Mouse (Mus musculus) layer of hippocampus, postnatal 10 days (tissue): ENCODE measurements around the gene Mpp3. TPM values are rescaled to one million over a fixed set of nuclear protein-coding genes. Genes with fewer than 3 reads are reported as not detected.

Source experiments
- DNase-seq, 2 experiments: peaks; one replicate each; pipeline ENCODE4 v3.0.0; 2021; ENCODE audit warnings: low spot score in 2 of 2
- total RNA-seq, 2 experiments: library from RNA; stranded (reverse); gene quantifications; 2 replicates each; pipeline ENCODE4 v1.2.3; 2021

Gene Mpp3
- total RNA-seq, 2 experiments from 2014 or later = 70.1 to 79.5 TPM

GRCm38 (mm10) chr11:102040138-102040524 lies 11.9 kb upstream of the Mpp3 start:
- peak; percentile 83 to 85 for DNase-seq

- no peak for DNase-seq
Measured at GRCm38 (mm10) chr11:102039487-102040137, 11.4 kb upstream of the Mpp3 start.

- no peak for DNase-seq
Measured at GRCm38 (mm10) chr11:102037789-102038188, 9.5 kb upstream of the Mpp3 start.

GRCm38 (mm10) chr11:102036336-102036735 lies 8.1 kb upstream of the Mpp3 start:
- DNase-seq = no peak

- no peak for DNase-seq
Measured at GRCm38 (mm10) chr11:102035456-102035960, 7.2 kb upstream of the Mpp3 start.

GRCm38 (mm10) chr11:102034887-102035286 lies 6.6 kb upstream of the Mpp3 start:
- DNase-seq = peak; percentile 62 to 65

- no peak for DNase-seq
Measured at GRCm38 (mm10) chr11:102033055-102033591, 4.9 kb upstream of the Mpp3 start.

GRCm38 (mm10) chr11:102031149-102031548 lies 2.9 kb upstream of the Mpp3 start:
- no peak for DNase-seq

GRCm38 (mm10) chr11:102029966-102030365 lies 1.7 kb upstream of the Mpp3 start:
- no peak for DNase-seq

- no peak for DNase-seq
Measured at GRCm38 (mm10) chr11:102029304-102029703, 1.0 kb upstream of the Mpp3 start.

- no peak for DNase-seq
Measured at GRCm38 (mm10) chr11:102027361-102028017, 772 bp downstream of the Mpp3 start.

GRCm38 (mm10) chr11:102026694-102027360 lies 1.4 kb downstream of the Mpp3 start:
- DNase-seq = peak; percentile 78 to 81

- no peak for DNase-seq
Measured at GRCm38 (mm10) chr11:102025991-102026660, 2.1 kb downstream of the Mpp3 start.

GRCm38 (mm10) chr11:102025354-102025753 lies 2.9 kb downstream of the Mpp3 start:
- DNase-seq = no peak

- no peak for DNase-seq
Measured at GRCm38 (mm10) chr11:102024875-102025274, 3.4 kb downstream of the Mpp3 start.

- no peak for DNase-seq
Measured at GRCm38 (mm10) chr11:102024084-102024758, 4.0 kb downstream of the Mpp3 start.

- no peak for DNase-seq
Measured at GRCm38 (mm10) chr11:102023406-102023805, 4.9 kb downstream of the Mpp3 start.

- no peak for DNase-seq
Measured at GRCm38 (mm10) chr11:102021196-102021595, 7.1 kb downstream of the Mpp3 start.

- DNase-seq = no peak
Measured at GRCm38 (mm10) chr11:102019736-102020135, 8.5 kb downstream of the Mpp3 start.

GRCm38 (mm10) chr11:102016136-102016535 lies 12.1 kb downstream of the Mpp3 start:
- no peak for DNase-seq

- no peak for DNase-seq
Measured at GRCm38 (mm10) chr11:102015472-102015871, 12.8 kb downstream of the Mpp3 start.
